Mouse (Mus musculus) right cerebral cortex, adult 2 months (tissue): ENCODE measurements at regions not wholly inside any gene's neighbourhood (a gene's known extent, or its start where the extent isn't known, plus 50 kb on each side); places are given as distances from the start of the nearest gene placed in this dataset.

Source experiments
- DNase-seq, 2 experiments: peaks; one replicate each; pipeline ENCODE4 v3.0.0; 2021 to 2022; ENCODE audit warnings: low spot score in 2 of 2

GRCm38 (mm10) chr1:25921184-25921583 is 91.7 kb upstream of the Adgrb3 start:
- peak in 1 of 2 experiments; percentile 4 for DNase-seq

DNA sequence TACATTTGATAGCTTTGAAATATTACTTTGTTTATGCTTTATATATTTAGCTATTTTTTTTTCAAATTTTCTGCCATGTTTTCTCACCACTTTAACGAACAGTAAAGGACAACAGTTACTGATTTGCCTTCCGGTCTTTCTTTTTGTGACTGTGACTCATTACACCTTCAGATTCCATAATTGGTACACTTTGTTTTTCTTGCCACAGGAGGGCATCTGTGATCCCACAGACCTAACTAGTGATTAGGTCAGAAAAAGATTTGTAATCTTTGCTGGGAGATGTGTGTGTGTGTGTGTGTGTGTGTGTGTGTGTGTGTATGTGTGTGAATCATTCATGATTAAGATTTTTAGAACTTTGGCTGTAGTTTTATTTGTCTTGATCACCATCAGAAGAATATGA is 64.7 kb upstream of the Adgrb3 start:
- DNase-seq, result no peak

DNA sequence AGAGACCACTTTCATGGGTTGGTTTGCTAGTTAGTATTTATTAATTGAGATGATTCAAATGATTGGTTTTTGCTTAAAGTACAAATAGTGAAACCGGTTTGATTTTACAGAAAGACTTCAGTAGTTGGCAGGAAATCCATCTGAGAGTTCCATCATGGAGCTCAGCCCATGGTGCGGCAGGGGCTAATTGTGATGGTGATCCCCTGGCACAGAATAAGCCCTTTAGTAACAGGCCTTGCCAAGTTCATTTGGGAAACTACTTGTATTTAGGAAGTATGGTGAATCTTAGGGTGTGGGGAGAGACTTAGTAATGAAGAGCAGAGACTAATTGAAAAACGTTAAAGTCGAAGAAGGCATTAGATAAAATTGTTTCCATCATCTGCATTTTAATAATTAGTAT is 63.5 kb upstream of the Adgrb3 start:
- no peak for DNase-seq

GRCm38 (mm10) chr1:25892026-25892739 is 62.7 kb upstream of the Adgrb3 start:
- DNase-seq, result peak in 1 of 2 experiments; percentile 3

DNA sequence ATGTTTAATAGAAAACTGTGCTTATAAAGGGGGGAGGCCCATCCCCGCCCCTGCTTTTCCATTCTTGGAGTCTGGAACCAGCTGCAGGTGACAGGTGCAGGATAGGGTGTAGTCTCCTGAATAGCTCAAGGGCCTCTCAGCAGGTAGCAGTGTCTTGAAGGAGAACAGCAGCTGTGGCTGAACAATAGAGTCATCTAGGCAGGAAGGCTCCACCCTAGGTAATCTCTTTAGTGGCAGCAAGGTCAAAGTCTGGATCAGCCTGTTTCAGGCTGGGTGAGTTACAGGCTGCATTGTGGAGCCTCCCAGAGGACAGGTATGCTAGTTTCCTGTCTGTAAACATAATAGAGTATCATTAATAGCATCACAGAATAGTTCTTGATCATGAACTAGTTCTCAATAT is 58.5 kb upstream of the Adgrb3 start:
- no peak for DNase-seq

DNA sequence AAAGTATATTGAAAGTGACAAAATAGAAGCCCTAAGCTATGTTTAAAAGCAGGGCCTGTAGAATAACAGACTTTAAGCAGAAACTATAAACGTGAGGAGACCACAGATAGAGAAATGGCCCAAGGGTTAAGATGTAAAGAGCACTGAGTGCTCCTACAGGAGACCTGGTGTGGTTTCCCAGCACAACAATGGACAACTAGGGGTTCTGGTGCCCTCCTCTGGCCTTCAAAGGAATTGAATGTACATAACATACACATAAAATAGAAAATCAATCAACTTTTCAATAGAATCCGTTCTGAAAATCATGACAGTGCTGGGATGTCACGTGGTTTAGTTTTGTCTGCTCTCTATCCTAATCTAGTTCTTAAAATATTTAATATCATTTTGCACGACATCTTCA is 55.5 kb upstream of the Adgrb3 start:
- DNase-seq, result no peak
